Mouse (Mus musculus) lung, embryonic 15.5 days (tissue): ENCODE data around the gene Thpo. TPM values are rescaled to one million over a fixed set of nuclear protein-coding genes. Genes with fewer than 3 reads are reported as not detected.
A peak's percentile ranks its signal among the peaks of the same experiment; 100 is the strongest.

ENCODE experiments used
- ATAC-seq: fragments of 200-750 bp; cut with Nextera tagmentation; 2 replicates; pipeline ENCODE4 v1.8.0; 2017; ENCODE audit warnings: moderate number of reproducible peaks, borderline replicate concordance; ENCODE audit not compliant: low FRiP score, low TSS enrichment; ENCODE audit errors: extremely low read depth
- H3K27ac ChIP-seq: fragments of 300-500 bp; sonication (generic); 2 replicates; pipeline ENCODE4 v1.5.1; 2015; ENCODE audit warnings: moderate library complexity, mild to moderate bottlenecking, inconsistent platforms
- H3K27me3 ChIP-seq: fragments of 300-500 bp; sonication (generic); 2 replicates; pipeline ENCODE4 v1.6.1; 2015; ENCODE audit warnings: inconsistent platforms
- H3K36me3 ChIP-seq: fragments of 300-500 bp; sonication (generic); 2 replicates; pipeline ENCODE4 v1.6.1; 2015; ENCODE audit warnings: inconsistent platforms
- H3K4me1 ChIP-seq: fragments of 300-500 bp; sonication (generic); 2 replicates; pipeline ENCODE4 v1.6.1; 2015; ENCODE audit warnings: inconsistent platforms
- H3K4me2 ChIP-seq: fragments of 300-500 bp; sonication (generic); 2 replicates; pipeline ENCODE4 v1.6.1; 2015; ENCODE audit warnings: inconsistent platforms, mild to moderate bottlenecking, moderate library complexity
- H3K4me3 ChIP-seq: fragments of 300-500 bp; sonication (generic); 2 replicates; pipeline ENCODE4 v1.5.1; 2015; ENCODE audit warnings: mild to moderate bottlenecking, inconsistent platforms
- H3K9ac ChIP-seq: fragments of 300-500 bp; sonication (generic); 2 replicates; pipeline ENCODE4 v1.6.1; 2015; ENCODE audit warnings: inconsistent platforms
- H3K9me3 ChIP-seq: fragments of 300-500 bp; sonication (generic); 2 replicates; pipeline ENCODE4 v1.6.1; 2016; ENCODE audit warnings: inconsistent platforms
- WGBS: fragments of 180-500 bp; shearing (Covaris S2); methylation state at CpG from one replicate; pipeline ENCODE4 v1.1.7; 2015; 5-methylcytosine and 5-hydroxymethylcytosine counted together
- polyA plus RNA-seq: library from polyadenylated mRNA; unstranded; fragments of >200 nt; fragmentation: Nextera tagmentation; extraction: Ambion mirVana; gene quantifications from 2 replicates; pipeline ENCODE4 v1.2.1, GENCODE M21; 2015

Gene Thpo
- polyA plus RNA-seq, 1 experiment from 2014 or later, result 0.51 TPM

DNA sequence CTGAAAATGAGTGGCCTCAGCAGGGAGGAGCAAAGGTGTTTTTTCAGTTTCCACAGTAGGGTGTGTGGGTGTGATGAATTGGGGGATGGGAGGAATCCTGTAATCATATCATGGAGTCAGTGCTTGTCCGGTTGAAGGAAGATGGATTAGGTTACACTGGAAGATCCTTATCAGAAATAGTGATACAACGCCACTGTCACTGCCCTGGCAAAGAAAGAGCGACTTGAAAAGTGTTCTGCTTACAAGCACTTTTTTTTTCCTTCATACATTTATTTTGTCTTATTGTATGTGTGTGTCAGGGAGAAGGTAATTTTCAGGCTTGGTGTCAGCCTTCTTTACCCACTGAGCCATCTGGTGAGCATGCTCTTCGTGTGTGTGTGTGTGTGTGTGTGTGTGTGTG, 11.6 kb downstream of the Thpo start:
- H3K9me3 ChIP-seq, result no peaks in the 10 kb centered on the region
- H3K9ac ChIP-seq, result no peak overlapping the region
- H3K27ac ChIP-seq, result no peak overlapping the region
- H3K4me1 ChIP-seq, result peaks cover 15% of the 10 kb centered on the region
- no peaks in the 10 kb centered on the region for H3K27me3 ChIP-seq
- no peak overlapping the region for H3K4me3 ChIP-seq
- no peak for ATAC-seq
- H3K4me2 ChIP-seq, result no peak overlapping the region
- peaks cover 18% of the 10 kb centered on the region; the same call in 1 of the 2 replicates for H3K36me3 ChIP-seq
- 46% methylated on average over 4 of the region's 4 CpGs for WGBS

DNA sequence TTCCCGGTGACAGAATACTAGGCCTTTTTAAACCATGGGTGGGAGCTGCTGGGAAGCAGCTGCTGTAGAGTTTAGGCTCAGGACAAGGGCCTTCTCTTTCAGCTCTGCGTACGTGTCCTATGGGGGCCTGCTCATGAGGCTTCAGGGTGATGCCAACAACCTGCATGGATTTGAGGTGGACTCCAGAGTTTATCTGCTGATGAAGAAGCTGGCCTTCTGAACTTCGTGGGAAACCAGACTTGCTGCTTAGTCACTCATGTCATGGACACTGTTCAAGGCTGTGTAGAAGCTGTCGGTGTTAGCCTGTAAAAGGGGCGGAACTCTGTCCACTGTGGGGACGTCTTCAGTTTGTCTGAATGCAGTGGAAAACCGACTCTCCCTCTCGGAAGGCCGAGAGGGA, 12.5 kb downstream of the Thpo start:
- Histone ChIP-seq H3K4me1 (peaks cover 20% of the 10 kb centered on the region), H3K27me3 (no peaks in the 10 kb centered on the region), H3K27ac (no peak overlapping the region), H3K4me3 (no peak overlapping the region), H3K36me3 (peaks cover 18% of the 10 kb centered on the region; the same call in 1 of the 2 replicates), H3K4me2 (no peak overlapping the region), H3K9me3 (no peaks in the 10 kb centered on the region), H3K9ac (no peak overlapping the region)
- 76% methylated on average over 10 of the region's 10 CpGs for WGBS
- ATAC-seq, result no peak

DNA sequence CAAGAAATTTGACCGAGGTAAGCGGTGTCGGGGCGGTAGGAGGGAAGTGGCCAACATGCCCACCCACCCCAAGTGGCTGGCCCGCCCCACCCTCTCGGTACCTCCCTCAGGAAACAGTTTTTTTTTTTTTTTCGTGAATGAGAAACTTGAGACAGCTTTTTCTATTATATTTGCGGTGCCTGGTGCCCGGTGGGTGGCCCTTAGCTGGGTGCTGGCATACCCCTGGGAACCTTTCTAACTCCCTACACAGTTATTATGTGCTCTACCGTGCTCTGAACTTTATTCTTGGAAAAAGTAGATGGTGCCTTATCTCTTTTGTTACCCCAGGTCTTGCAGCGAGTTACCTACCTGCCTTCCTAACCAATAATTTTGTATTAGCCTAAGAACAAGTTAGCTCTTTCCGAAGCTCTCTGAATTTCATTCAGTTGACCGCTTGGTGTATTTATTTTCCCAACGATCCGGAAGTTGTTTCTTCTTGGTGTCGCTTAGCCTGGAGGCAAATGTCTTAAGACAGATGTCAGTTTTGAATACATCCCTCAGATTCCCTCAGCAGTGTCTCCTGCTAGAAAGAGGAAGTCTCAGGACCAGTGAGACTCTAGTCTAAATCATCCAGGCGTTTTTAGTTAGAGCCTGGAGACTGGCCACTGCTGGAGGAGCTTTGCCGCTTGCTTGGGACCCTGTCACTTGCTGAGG, 16.2 kb downstream of the Thpo start:
- peak overlapping the region; percentile 97 for H3K27ac ChIP-seq
- peak; percentile 24 for ATAC-seq
- WGBS, result under 1% methylated on average over 18 of the region's 18 CpGs
- peak overlapping the region; percentile 68 for H3K4me3 ChIP-seq
- peaks cover 18% of the 10 kb centered on the region; the same call in 1 of the 2 replicates for H3K36me3 ChIP-seq
- H3K9me3 ChIP-seq, result no peaks in the 10 kb centered on the region
- peak overlapping the region; percentile 91 for H3K4me2 ChIP-seq
- no peaks in the 10 kb centered on the region for H3K27me3 ChIP-seq
- peak overlapping the region; percentile 67 for H3K9ac ChIP-seq
- H3K4me1 ChIP-seq, result peaks cover 30% of the 10 kb centered on the region

DNA sequence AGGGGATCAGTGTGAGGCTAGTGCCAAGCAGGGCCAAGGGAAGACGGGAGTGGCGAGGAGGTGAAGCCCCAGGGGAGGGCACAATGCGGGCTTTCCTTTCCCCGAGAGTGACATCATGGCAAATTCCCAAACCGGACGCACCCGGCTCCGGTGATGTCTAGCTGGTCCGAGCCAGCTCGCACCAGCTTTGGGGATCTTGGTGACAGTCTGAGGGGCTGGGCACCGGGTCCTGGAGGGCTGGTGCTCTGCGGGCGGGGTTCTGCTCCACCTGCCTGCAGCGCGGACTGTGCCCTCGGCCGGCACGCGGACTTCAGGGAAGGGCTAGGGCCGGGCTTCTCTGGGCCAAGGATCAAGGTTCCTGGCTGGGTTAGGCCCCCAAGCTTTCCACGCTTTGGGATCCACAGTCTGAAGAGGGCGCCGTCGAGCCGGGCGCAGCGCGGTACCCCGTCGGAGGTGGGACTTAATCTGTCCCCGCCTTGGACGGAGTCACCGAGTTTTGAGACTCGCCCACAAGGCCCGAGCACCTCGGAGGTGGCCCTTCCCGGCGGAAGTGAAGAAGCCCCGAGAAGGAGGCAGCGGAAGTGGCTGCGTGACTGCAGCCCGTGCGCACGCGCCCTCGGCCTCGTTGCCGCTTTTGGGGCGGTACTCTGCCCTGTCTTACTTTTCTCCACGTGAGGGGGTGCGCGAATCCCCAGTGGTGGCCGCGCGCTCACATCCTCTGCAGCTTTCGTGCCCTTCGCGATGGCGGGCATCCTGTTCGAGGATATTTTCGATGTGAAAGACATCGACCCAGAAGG, 16.9 kb downstream of the Thpo start, which contains the start of the genes Polr2h and Clcn2:
TSS of gene Polr2h (plus strand) at position 485 of the 797 bp plus-strand sequence.
TSS of gene Clcn2 (minus strand) at position 566 of the 797 bp plus-strand sequence.
- Histone ChIP-seq H3K27me3 (no peaks in the 10 kb centered on the region), H3K4me1 (peaks cover 30% of the 10 kb centered on the region), H3K27ac (peak within 1 kb of the TSS; percentile 97), H3K36me3 (peaks cover 16% of the 10 kb centered on the region; the same call in 1 of the 2 replicates), H3K9me3 (no peaks in the 10 kb centered on the region), H3K9ac (peak within 1 kb of the TSS; percentile 67), H3K4me3 (peak within 1 kb of the TSS; percentile 68), H3K4me2 (peak within 1 kb of the TSS; percentile 91)
- under 1% methylated on average over 62 of the region's 62 CpGs for WGBS
- ATAC-seq, result peak; percentile 87

DNA sequence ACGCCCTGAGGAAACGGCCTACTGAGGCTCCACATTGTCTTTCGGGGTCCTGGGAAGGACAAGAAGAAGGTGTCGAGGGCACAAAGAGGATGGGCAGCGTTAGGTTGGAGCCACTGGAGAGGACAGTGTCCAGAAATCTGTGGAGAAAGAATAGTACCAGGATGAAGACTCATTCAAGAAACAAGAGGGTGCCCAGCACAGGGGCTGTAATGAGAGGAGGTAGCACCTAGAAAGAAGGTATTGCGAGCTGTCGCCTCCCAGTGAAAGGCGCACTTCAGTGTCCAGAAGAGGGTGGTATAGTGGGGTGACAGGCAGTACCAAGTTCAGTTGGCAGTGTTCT, 17.5 kb downstream of the Thpo start:
- Histone ChIP-seq H3K27ac (peak overlapping the region; percentile 97), H3K36me3 (peaks cover 11% of the 10 kb centered on the region; the same call in 1 of the 2 replicates), H3K4me2 (peak overlapping the region; percentile 91), H3K9me3 (no peaks in the 10 kb centered on the region), H3K27me3 (no peaks in the 10 kb centered on the region), H3K9ac (peak overlapping the region; percentile 67), H3K4me1 (peaks cover 30% of the 10 kb centered on the region), H3K4me3 (peak overlapping the region; percentile 68)
- 0% methylated on average over 7 of the region's 8 CpGs for WGBS
- ATAC-seq, result no peak; the same call in 1 of the 2 replicates

DNA sequence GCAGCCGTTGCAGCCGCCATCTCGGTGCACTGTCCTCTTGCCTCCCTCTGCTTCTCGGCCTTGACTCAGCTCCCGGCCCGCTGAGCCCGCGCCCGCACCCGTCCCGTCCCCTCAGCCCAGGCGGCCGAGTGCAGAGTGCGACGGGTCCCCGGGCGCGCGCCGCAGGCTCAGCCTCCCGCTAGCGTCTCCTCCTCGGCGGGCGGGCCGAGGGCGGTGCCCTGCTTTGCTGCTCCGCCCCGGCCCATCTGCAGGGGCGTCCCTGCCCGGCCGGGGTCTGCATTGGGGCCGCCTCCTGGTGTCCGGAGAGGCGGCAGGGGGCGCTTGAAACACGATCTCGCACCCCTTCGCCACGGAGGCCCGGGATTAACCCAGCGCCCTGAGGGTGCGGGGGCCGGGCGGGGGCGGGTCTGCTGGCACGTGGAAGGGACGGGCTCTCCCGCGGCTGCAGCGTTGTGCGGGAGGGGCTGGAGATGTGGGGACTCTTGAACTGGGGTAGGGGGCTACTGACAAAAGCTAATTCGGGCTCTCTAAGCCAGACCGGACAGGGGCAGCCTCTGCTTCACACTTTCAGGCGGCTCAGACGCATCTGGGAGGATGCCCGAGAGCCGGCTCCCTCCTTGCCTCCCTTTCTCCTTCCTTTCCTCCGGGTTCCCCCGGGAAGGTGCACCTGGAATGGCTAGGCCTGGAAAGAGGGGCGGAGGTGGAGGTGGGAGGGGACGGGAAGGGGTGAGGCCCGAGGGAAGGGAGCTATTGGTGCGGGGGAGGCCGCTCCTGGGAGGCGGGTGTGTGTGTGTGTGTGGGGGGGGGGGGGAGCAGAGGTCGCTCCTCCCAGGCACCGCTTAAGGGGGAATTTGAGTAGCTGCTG, 18.1 kb downstream of the Thpo start:
- Histone ChIP-seq H3K9ac (peak overlapping the region; percentile 67), H3K27ac (peak overlapping the region; percentile 97), H3K4me3 (peak overlapping the region; percentile 68), H3K36me3 (0 out of 2 replicates have a peak, but pooled peaks cover 6% of the 10 kb centered on the region), H3K4me1 (peaks cover 30% of the 10 kb centered on the region), H3K4me2 (peak overlapping the region; percentile 91), H3K9me3 (no peaks in the 10 kb centered on the region), H3K27me3 (no peaks in the 10 kb centered on the region)
- whole genome bisulfite sequencing, result under 1% methylated on average over 65 of the region's 68 CpGs
- ATAC-seq, result peak; percentile 84

DNA sequence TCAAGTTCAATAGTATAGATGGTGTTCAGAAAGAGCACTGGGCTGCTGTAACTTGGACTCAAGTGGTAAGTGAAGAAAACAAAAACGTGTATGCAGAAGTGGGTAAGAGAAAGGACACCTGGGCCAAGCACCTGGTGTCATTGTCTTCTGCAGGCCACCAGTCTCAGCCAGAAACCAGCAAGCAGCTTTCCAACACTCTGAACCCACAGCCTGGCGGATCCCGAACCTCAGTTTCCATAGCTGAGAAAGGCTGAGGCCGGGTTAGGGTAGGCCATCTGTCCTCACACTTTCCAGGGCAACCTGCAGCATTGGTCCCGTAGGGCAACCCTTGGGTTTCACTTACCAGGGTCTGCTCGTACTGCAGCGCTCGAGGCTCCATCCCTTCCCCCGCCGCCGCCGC, 18.7 kb downstream of the Thpo start:
- Histone ChIP-seq H3K36me3 (0 out of 2 replicates have a peak, but pooled peaks cover 6% of the 10 kb centered on the region), H3K4me2 (peak overlapping the region; percentile 91), H3K9me3 (no peaks in the 10 kb centered on the region), H3K27me3 (no peaks in the 10 kb centered on the region), H3K4me3 (peak overlapping the region; percentile 68), H3K27ac (peak overlapping the region; percentile 97), H3K4me1 (peaks cover 30% of the 10 kb centered on the region), H3K9ac (peak overlapping the region; percentile 67)
- 3% methylated on average over 12 of the region's 12 CpGs for WGBS
- ATAC-seq, result no peak

DNA sequence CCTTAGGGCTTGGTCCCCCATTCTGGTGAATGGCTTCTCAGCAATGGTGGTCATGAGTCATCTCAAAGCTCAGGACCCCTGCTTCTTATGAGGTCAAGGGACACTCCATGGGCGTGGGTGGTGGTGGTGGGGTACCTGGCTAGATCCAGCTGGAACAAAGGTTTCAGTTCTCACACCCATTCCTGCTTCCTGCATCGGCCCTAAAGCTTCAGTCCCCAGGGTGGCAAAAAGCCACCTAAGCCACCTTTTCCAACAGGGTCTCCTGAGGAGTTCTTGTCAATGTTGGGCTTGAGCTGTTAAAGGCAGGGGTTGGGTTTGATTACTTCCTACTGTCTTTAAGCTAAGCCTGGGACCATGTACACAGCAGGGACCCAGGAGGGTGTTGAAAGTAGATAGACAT, 19.1 kb downstream of the Thpo start:
- WGBS, result 51% methylated on average over 2 of the region's 2 CpGs
- Histone ChIP-seq H3K27me3 (no peaks in the 10 kb centered on the region), H3K27ac (no peak overlapping the region), H3K4me3 (peak overlapping the region; percentile 68), H3K9me3 (no peaks in the 10 kb centered on the region), H3K36me3 (0 out of 2 replicates have a peak, but pooled peaks cover 9% of the 10 kb centered on the region), H3K9ac (0 out of 2 replicates have a peak overlapping the region, but pooled peaks have one; percentile 67), H3K4me2 (peak overlapping the region; percentile 91), H3K4me1 (peaks cover 30% of the 10 kb centered on the region)
- ATAC-seq, result no peak

DNA sequence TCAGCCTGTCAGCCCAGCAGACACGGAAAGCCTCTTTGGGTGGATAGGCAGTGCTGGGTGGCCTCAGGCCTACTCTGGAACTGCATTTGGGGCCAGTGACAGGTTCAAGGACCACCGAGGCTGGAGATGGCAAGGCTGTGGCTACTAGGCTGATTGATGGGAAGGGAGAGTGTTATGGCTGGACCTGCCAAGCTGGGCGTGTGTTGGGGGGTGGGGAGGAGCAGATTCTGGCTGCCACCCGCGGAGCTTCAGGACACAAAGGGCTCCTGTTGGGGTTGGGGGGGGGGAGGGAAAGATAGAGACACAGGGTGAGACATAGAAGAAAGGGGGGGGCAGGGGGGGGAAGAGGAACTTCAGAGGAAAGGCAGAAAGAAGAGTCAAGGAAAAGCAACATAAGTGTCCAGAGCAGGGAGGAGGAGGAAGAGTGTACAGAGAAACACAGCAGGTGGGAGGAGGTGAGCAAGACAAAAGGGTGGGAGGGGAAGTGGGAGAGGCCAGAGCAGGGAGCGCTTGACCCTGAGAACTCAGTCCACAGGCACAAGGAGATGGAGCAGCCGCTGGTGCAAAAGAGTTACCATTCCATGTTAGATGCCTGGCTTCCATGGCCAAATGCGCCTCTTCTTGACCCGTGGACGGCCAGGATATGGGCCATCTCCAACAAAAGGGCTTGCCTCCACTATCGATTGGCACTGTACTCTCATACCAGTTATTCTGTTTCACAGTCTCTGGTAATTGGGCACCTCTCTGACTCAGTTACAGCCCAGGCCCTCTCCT, 19.8 kb downstream of the Thpo start:
- Histone ChIP-seq H3K4me2 (peak overlapping the region; percentile 91), H3K4me3 (no peak overlapping the region), H3K36me3 (0 out of 2 replicates have a peak, but pooled peaks cover 3% of the 10 kb centered on the region), H3K27ac (no peak overlapping the region), H3K9ac (no peak overlapping the region), H3K27me3 (no peaks in the 10 kb centered on the region), H3K4me1 (peaks cover 30% of the 10 kb centered on the region), H3K9me3 (no peaks in the 10 kb centered on the region)
- WGBS, result 47% methylated on average over 11 of the region's 11 CpGs
- no peak for ATAC-seq

DNA sequence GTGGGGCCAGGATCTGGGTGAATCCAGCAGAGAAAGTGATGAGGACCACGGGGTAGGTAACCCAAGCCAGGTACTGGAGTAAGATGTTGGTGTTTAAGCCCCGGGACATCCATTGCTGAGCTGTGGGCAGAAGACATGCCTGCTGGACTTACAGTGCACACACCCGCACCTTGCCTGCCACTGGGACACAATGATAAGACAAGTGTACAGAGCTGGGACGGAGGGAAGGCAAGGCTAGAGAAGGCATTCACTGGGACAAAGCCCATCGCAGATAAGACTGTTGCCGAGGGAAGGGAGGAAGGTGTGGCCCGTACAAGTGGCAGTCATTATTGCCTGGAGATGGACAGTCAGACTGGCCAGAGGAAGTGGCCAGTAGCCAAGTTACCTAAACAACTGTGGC, 21.4 kb downstream of the Thpo start:
- ATAC-seq, result no peak
- H3K27me3 ChIP-seq, result no peaks in the 10 kb centered on the region
- no peak overlapping the region for H3K27ac ChIP-seq
- WGBS, result 79% methylated on average over 7 of the region's 7 CpGs
- H3K4me3 ChIP-seq, result no peak overlapping the region
- no peaks in the 10 kb centered on the region for H3K9me3 ChIP-seq
- peaks cover 23% of the 10 kb centered on the region for H3K4me1 ChIP-seq
- H3K9ac ChIP-seq, result no peak overlapping the region
- no peak overlapping the region for H3K4me2 ChIP-seq
- peaks cover 3% of the 10 kb centered on the region; the same call in 1 of the 2 replicates for H3K36me3 ChIP-seq
